Mouse (Mus musculus) left cerebral cortex, adult 6 months (tissue): ENCODE measurements around the gene Zfp383. TPM values are rescaled to one million over a fixed set of nuclear protein-coding genes. Genes with fewer than 3 reads are reported as not detected.

Source experiments
- long read RNA-seq, 2 experiments: library from polyadenylated mRNA; unstranded; transcript quantifications; one replicate each; pipeline ENCODE4 v2.0.0; 2019 to 2020
- polyA plus RNA-seq: library from polyadenylated mRNA; unstranded; fragments of <200 nt; fragmentation: Nextera tagmentation; gene quantifications from 2 replicates; pipeline ENCODE4 v1.2.3, GENCODE M21; 2021

The Zfp383 gene
- polyA plus RNA-seq, result 1.4 and 1.8 TPM in 2 replicates
- long read RNA-seq, experiment 1, transcript Zfp383-202 (4 exons, 3,208 nt), result major isoform, 7 of 13 reads
- long read RNA-seq, experiment 1, partial matches to known transcripts, result 1 of 13 reads
- long read RNA-seq, experiment 1, other reads (novel, unspliced or antisense), result 3 of 13 reads
- long read RNA-seq, experiment 2, partial matches to known transcripts, result 1 of 5 reads
- long read RNA-seq, experiment 2, other reads (novel, unspliced or antisense), result 2 of 5 reads

GRCm38 (mm10) chr7:29908130-29908950 is at the start of gene Zfp383:
Gene Zfp383, plus strand, starts transcription at chr7:29908223.

GRCm38 (mm10) chr7:29859532-29860517 is 48.2 kb upstream of the Zfp383 start, which contains the start of gene Zfp420:
Gene Zfp420, plus strand, starts transcription at chr7:29859979.

GRCm38 (mm10) chr7:29905966-29906681 is 1.9 kb upstream of the Zfp383 start, which contains the start of gene Zfp27:
Gene Zfp27, minus strand, starts transcription at chr7:29906572.

GRCm38 (mm10) chr7:29953513-29954401 is 45.7 kb downstream of the Zfp383 start, which contains the start of gene Zfp74:
Gene Zfp74, minus strand, starts transcription at chr7:29954089.

Other genes with a start within 250 kb of the Zfp383 start
- gene Catsperg2, start 181.2 kb upstream of the Zfp383 start, polyA plus RNA-seq, result not detected in 2 replicates
- gene Zfp84, start 139.7 kb upstream of the Zfp383 start, polyA plus RNA-seq, result 4.5 and 5.1 TPM in 2 replicates
- gene Zfp30, start 124.2 kb upstream of the Zfp383 start, polyA plus RNA-seq, result 7.4 and 9.3 TPM in 2 replicates
- gene Zfp790, start 92.1 kb upstream of the Zfp383 start, polyA plus RNA-seq, result 5.4 and 5.5 TPM in 2 replicates
- gene Zfp940, start 54.6 kb upstream of the Zfp383 start, polyA plus RNA-seq, result 5.5 TPM in 2 replicates
- gene Zfp420, start 48.2 kb upstream of the Zfp383 start, polyA plus RNA-seq, result 5.6 and 7.6 TPM in 2 replicates
- 6.9 and 9.4 TPM in 2 replicates for gene Zfp27, start 1.7 kb upstream of the Zfp383 start, polyA plus RNA-seq
- 7.3 and 10.7 TPM in 2 replicates for gene Zfp74, start 45.9 kb downstream of the Zfp383 start, polyA plus RNA-seq
- 0.28 and 0.87 TPM in 2 replicates for gene Zfp568, start 75.7 kb downstream of the Zfp383 start, polyA plus RNA-seq
- 4.4 and 5.3 TPM in 2 replicates for gene Zfp14, start 143.2 kb downstream of the Zfp383 start, polyA plus RNA-seq
- 2.5 TPM in 2 replicates for gene Zfp82, start 164.7 kb downstream of the Zfp383 start, polyA plus RNA-seq
- 0.59 and 0.85 TPM in 2 replicates for gene Gm26920, start 182.2 kb downstream of the Zfp383 start, polyA plus RNA-seq
- 7.2 and 9.2 TPM in 2 replicates for gene Zfp566, start 182.3 kb downstream of the Zfp383 start, polyA plus RNA-seq
- 52.2 and 70.6 TPM in 2 replicates for gene Zfp260, start 186.6 kb downstream of the Zfp383 start, polyA plus RNA-seq
- 6.5 and 10.3 TPM in 2 replicates for gene Zfp382, start 213.7 kb downstream of the Zfp383 start, polyA plus RNA-seq